Mouse (Mus musculus) lung, embryonic 14.5 days (tissue): Measurements from ENCODE around the gene Gm10644. TPM values are rescaled to one million over a fixed set of nuclear protein-coding genes. Genes with fewer than 3 reads are reported as not detected.
A peak's percentile ranks its signal among the peaks of the same experiment; 100 is the strongest.

Experiments
- ATAC-seq: fragments of 200-750 bp; cut with Nextera tagmentation; 2 replicates; pipeline ENCODE4 v1.8.0; 2017; ENCODE audit warnings: mild to moderate bottlenecking, moderate TSS enrichment, moderate library complexity; ENCODE audit not compliant: insufficient read depth
- DNase-seq: peaks from one replicate; pipeline ENCODE4 v3.0.0-alpha.2; 2015
- H3K27ac ChIP-seq: fragments of 300-500 bp; sonication (generic); 2 replicates; pipeline ENCODE4 v1.5.1; 2014; ENCODE audit warnings: low read depth, mild to moderate bottlenecking, moderate library complexity
- H3K27me3 ChIP-seq: fragments of 300-500 bp; sonication (generic); 2 replicates; pipeline ENCODE4 v1.6.1; 2014; ENCODE audit warnings: low read length, control low read depth; ENCODE audit not compliant: insufficient read depth
- H3K36me3 ChIP-seq: fragments of 300-500 bp; sonication (generic); 2 replicates; pipeline ENCODE4 v1.6.1; 2014; ENCODE audit warnings: control low read depth; ENCODE audit not compliant: insufficient read depth
- H3K4me1 ChIP-seq: fragments of 300-500 bp; sonication (generic); 2 replicates; pipeline ENCODE4 v1.6.1; 2014; ENCODE audit warnings: antibody characterized with exemption, control low read depth; ENCODE audit not compliant: insufficient read depth
- H3K4me2 ChIP-seq: fragments of 300-500 bp; sonication (generic); 2 replicates; pipeline ENCODE4 v1.6.1; 2014; ENCODE audit warnings: mild to moderate bottlenecking
- H3K4me3 ChIP-seq: fragments of 300-500 bp; sonication (generic); 2 replicates; pipeline ENCODE4 v1.5.1; 2014; ENCODE audit warnings: low read depth, low read length
- H3K9ac ChIP-seq: fragments of 300-500 bp; sonication (generic); 2 replicates; pipeline ENCODE4 v1.6.1; 2014
- H3K9me3 ChIP-seq: fragments of 300-500 bp; sonication (generic); 2 replicates; pipeline ENCODE4 v1.6.1; 2016; ENCODE audit warnings: low read depth, low read length, control low read depth
- CTCF ChIP-seq: IDR thresholded peaks from 2 replicates; pipeline ENCODE4 v1.5.1; 2016; ENCODE audit warnings: antibody characterized with exemption, low read depth
- WGBS: fragments of 180-500 bp; shearing (Covaris S2); extraction: QIAGEN DNeasy Blood & Tissue Kit; methylation state at CpG from one replicate; pipeline ENCODE4 v1.1.7; 2014; 5-methylcytosine and 5-hydroxymethylcytosine counted together
- polyA plus RNA-seq: library from polyadenylated mRNA; unstranded; fragments of >200 nt; fragmentation: Nextera tagmentation; extraction: Ambion mirVana; gene quantifications from 2 replicates; pipeline ENCODE4 v1.2.1, GENCODE M21; 2014

The Gm10644 gene
- polyA plus RNA-seq, 1 experiment from 2014 or later: 0.50 TPM

GRCm38 (mm10) chr8:83934222-83934621, 20.8 kb downstream of the Gm10644 start:
- no peak overlapping the region for H3K4me3 ChIP-seq
- no peaks in the 10 kb centered on the region for H3K27me3 ChIP-seq
- H3K27ac ChIP-seq: no peak overlapping the region
- no peaks in the 10 kb centered on the region for H3K4me1 ChIP-seq
- no peak overlapping the region for H3K4me2 ChIP-seq
- TF ChIP-seq CTCF: no peak
- WGBS: 87% methylated on average over 5 of the region's 5 CpGs
- H3K9ac ChIP-seq: no peak overlapping the region
- ATAC-seq (no peak), DNase-seq (no peak)
- peaks cover 99% of the 10 kb centered on the region for H3K36me3 ChIP-seq
- H3K9me3 ChIP-seq: no peaks in the 10 kb centered on the region

- no peak for ATAC-seq
- peaks cover 91% of the 10 kb centered on the region for H3K36me3 ChIP-seq
Measured at GRCm38 (mm10) chr8:83926266-83926665, 28.7 kb downstream of the Gm10644 start.

GRCm38 (mm10) chr8:83924585-83924984, 30.4 kb downstream of the Gm10644 start:
- Histone ChIP-seq H3K4me3 (no peak overlapping the region), H3K9ac (no peak overlapping the region), H3K27me3 (no peaks in the 10 kb centered on the region), H3K4me2 (no peak overlapping the region), H3K9me3 (no peaks in the 10 kb centered on the region), H3K4me1 (no peaks in the 10 kb centered on the region), H3K36me3 (peaks cover 88% of the 10 kb centered on the region), H3K27ac (no peak overlapping the region)
- TF ChIP-seq CTCF: no peak
- DNase-seq: no peak
- ATAC-seq: no peak
- WGBS: 72% methylated on average over 5 of the region's 5 CpGs

More at GRCm38 (mm10) chr8:83926266-83926665, 28.7 kb downstream of the Gm10644 start:
- Histone ChIP-seq H3K9ac (no peak overlapping the region), H3K4me1 (no peaks in the 10 kb centered on the region), H3K4me2 (no peak overlapping the region), H3K27ac (no peak overlapping the region), H3K27me3 (no peaks in the 10 kb centered on the region), H3K9me3 (no peaks in the 10 kb centered on the region), H3K4me3 (no peak overlapping the region)
- DNase-seq: no peak
- 58% methylated on average over 7 of the region's 7 CpGs for WGBS
- TF ChIP-seq CTCF: no peak

DNA sequence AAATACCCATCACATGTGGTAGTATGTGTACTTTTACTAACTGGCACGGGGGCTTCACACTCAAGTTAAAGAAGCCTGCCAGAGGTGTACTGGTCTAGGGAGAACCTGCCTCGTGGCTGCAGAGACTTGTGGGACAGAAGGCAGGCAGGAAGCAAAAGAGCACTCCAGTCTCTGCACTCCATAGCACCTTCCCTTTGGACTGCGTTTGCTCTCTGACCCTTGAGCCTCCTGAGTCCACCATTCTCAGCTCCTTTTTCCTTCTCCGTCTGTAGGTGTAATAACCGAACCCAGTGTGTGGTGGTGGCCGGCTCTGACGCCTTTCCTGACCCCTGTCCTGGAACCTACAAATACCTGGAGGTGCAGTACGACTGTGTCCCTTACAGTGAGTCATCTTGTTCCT, 32.3 kb downstream of the Gm10644 start:
- no peak for DNase-seq
- H3K27me3 ChIP-seq: no peaks in the 10 kb centered on the region
- H3K4me1 ChIP-seq: no peaks in the 10 kb centered on the region
- peaks cover 82% of the 10 kb centered on the region for H3K36me3 ChIP-seq
- H3K9me3 ChIP-seq: no peaks in the 10 kb centered on the region
- H3K9ac ChIP-seq: no peak overlapping the region
- no peak for ATAC-seq
- no peak overlapping the region for H3K4me2 ChIP-seq
- WGBS: 89% methylated on average over 8 of the region's 8 CpGs
- H3K4me3 ChIP-seq: no peak overlapping the region
- TF ChIP-seq CTCF: no peak
- H3K27ac ChIP-seq: no peak overlapping the region

DNA sequence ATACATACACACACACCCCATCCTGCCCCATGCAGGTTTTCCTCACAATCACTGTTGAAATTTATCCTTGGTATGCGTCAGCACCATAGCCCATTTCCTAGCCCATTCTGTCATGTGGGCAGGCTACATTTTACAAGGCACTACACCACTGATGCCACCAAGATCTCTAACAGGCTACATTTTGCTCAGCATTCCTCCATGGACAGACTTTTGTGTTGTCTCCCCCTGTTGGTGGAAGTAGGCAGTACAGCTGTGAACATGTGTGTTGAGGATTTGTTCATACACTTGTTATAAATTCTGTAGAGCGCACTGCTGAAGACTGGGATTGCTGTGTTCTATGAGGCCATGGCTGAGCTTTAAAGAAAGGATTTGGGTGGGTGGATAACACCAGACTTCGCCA, 33.4 kb downstream of the Gm10644 start:
- Histone ChIP-seq H3K4me3 (no peak overlapping the region), H3K36me3 (peaks cover 71% of the 10 kb centered on the region), H3K27ac (no peak overlapping the region), H3K4me2 (no peak overlapping the region), H3K9me3 (no peaks in the 10 kb centered on the region), H3K9ac (no peak overlapping the region), H3K27me3 (no peaks in the 10 kb centered on the region), H3K4me1 (no peaks in the 10 kb centered on the region)
- peak; percentile 42; the same call in 1 of the 2 replicates for ATAC-seq
- peak; percentile 94 for DNase-seq
- WGBS: 61% methylated on average over 3 of the region's 3 CpGs
- TF ChIP-seq CTCF: peak; percentile 96

DNA sequence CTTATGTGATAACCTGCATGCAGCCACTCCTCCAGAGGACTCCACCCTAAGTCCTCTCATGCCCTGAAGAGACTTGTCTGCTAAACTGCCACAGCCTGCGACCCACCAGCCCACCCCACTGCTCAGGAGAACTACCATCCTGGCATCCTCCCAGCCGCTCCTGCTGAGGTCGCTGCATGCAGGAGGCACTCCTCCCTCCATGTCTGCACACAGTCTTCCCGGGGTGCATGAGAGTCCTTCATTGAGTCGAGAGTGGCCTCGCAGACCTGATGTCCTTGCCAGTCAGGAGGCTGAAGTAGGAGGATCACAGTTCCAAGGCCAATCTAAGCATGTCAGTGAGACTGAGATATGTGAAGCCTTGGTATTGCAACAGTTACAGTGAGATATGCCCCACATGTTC, 37.4 kb downstream of the Gm10644 start:
- no peaks in the 10 kb centered on the region for H3K9me3 ChIP-seq
- H3K27me3 ChIP-seq: no peaks in the 10 kb centered on the region
- WGBS: 69% methylated on average over 6 of the region's 6 CpGs
- no peak overlapping the region for H3K4me3 ChIP-seq
- no peak for TF ChIP-seq CTCF
- H3K4me1 ChIP-seq: peaks cover 14% of the 10 kb centered on the region
- no peak overlapping the region for H3K4me2 ChIP-seq
- ATAC-seq (no peak), DNase-seq (no peak)
- H3K36me3 ChIP-seq: peaks cover 35% of the 10 kb centered on the region
- no peak overlapping the region for H3K9ac ChIP-seq
- H3K27ac ChIP-seq: no peak overlapping the region

GRCm38 (mm10) chr8:83916015-83916414, 39.0 kb downstream of the Gm10644 start:
- no peak overlapping the region for H3K9ac ChIP-seq
- H3K4me1 ChIP-seq: peaks cover 18% of the 10 kb centered on the region
- H3K4me3 ChIP-seq: no peak overlapping the region
- no peaks in the 10 kb centered on the region for H3K27me3 ChIP-seq
- no peak overlapping the region for H3K4me2 ChIP-seq
- no peaks in the 10 kb centered on the region for H3K9me3 ChIP-seq
- DNase-seq: no peak
- no peak for ATAC-seq
- 84% methylated on average over 5 of the region's 5 CpGs for WGBS
- peaks cover 22% of the 10 kb centered on the region for H3K36me3 ChIP-seq
- H3K27ac ChIP-seq: no peak overlapping the region
- no peak for TF ChIP-seq CTCF

DNA sequence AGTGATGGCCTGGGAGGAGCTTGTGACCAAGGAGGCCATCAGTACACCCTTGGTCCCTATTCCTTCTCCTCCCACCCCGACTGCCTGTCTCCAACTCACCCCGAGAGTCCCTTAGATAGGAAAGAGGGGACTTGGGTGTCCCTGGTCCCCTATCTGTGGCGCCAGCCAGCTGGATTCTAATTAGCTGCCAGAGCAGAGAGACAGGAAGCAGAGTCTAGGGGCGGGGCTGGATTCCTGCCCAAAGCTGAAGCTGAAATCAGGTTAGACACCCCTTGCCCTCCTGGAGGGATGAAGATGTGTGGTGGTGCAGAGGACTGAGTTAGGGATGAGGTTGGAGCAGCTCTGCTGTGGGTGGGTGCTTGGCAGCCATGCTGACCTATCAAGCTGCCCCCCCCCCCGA, 40.1 kb downstream of the Gm10644 start:
- H3K4me1 ChIP-seq: peaks cover 18% of the 10 kb centered on the region
- H3K9me3 ChIP-seq: no peaks in the 10 kb centered on the region
- H3K4me3 ChIP-seq: no peak overlapping the region
- no peak overlapping the region for H3K4me2 ChIP-seq
- H3K27ac ChIP-seq: no peak overlapping the region
- no peak for TF ChIP-seq CTCF
- H3K36me3 ChIP-seq: peaks cover 13% of the 10 kb centered on the region; the same call in 1 of the 2 replicates
- no peaks in the 10 kb centered on the region for H3K27me3 ChIP-seq
- DNase-seq (peak; percentile 48), ATAC-seq (peak; percentile 23; the same call in 1 of the 2 replicates)
- no peak overlapping the region; the same call in 1 of the 2 replicates for H3K9ac ChIP-seq
- WGBS: 40% methylated on average over 5 of the region's 5 CpGs
